Mouse (Mus musculus) heart, adult 18-20 months (tissue): Measurements from ENCODE around the gene Gpr34. TPM values are rescaled to one million over a fixed set of nuclear protein-coding genes. Genes with fewer than 3 reads are reported as not detected.

Experiments
- DNase-seq, 2 experiments: peaks; one replicate each; pipeline ENCODE4 v3.0.0; 2021 to 2022; ENCODE audit warnings: mixed read lengths in 1 of 2
- long read RNA-seq, 2 experiments: library from polyadenylated mRNA; stranded (forward); transcript quantifications; one replicate each; pipeline ENCODE4 v2.0.0; 2021
- total RNA-seq, 2 experiments: library from RNA; stranded (reverse); gene quantifications; 2 replicates each; pipeline ENCODE4 v1.2.3; 2021

Gpr34 gene
- total RNA-seq = 1 to 10 TPM in 1 of 2 experiments, under 1 TPM in 1; 0.79 to 1.5 TPM
- long read RNA-seq, experiment 1, partial matches to known transcripts = 0 of 1 reads
- long read RNA-seq, experiment 1, other reads (novel, unspliced or antisense) = 1 of 1 reads
- long read RNA-seq, experiment 2 = 0 reads

- DNase-seq = no peak
Measured at GRCm38 (mm10) chrX:13631599-13632283, at the start of gene Gpr34. Gene Gpr34, plus strand, starts transcription at chrX:13632089.

GRCm38 (mm10) chrX:13599373-13599772 lies 32.5 kb upstream of the Gpr34 start:
- no peak for DNase-seq

- no peak for DNase-seq
Measured at GRCm38 (mm10) chrX:13599966-13600365, 31.9 kb upstream of the Gpr34 start.

GRCm38 (mm10) chrX:13606741-13607140 lies 25.1 kb upstream of the Gpr34 start:
- no peak for DNase-seq

- DNase-seq = no peak
Measured at GRCm38 (mm10) chrX:13607752-13608151, 24.1 kb upstream of the Gpr34 start.

- DNase-seq = no peak
Measured at GRCm38 (mm10) chrX:13611114-13611513, 20.8 kb upstream of the Gpr34 start.

- no peak for DNase-seq
Measured at GRCm38 (mm10) chrX:13612115-13612514, 19.8 kb upstream of the Gpr34 start.

- peak in 1 of 2 experiments; percentile 52 for DNase-seq
Measured at GRCm38 (mm10) chrX:13616726-13617125, 15.2 kb upstream of the Gpr34 start.

GRCm38 (mm10) chrX:13617294-13617693 lies 14.6 kb upstream of the Gpr34 start:
- DNase-seq = no peak

GRCm38 (mm10) chrX:13618476-13618875 lies 13.4 kb upstream of the Gpr34 start:
- DNase-seq = peak in 1 of 2 experiments; percentile 62

- DNase-seq = peak; percentile 28 to 68
Measured at GRCm38 (mm10) chrX:13621473-13621872, 10.4 kb upstream of the Gpr34 start.

GRCm38 (mm10) chrX:13622654-13623053 lies 9.2 kb upstream of the Gpr34 start:
- no peak for DNase-seq

GRCm38 (mm10) chrX:13636398-13636797 lies 4.5 kb downstream of the Gpr34 start:
- DNase-seq = peak in 1 of 2 experiments; percentile 18

GRCm38 (mm10) chrX:13638894-13639293 lies 7.0 kb downstream of the Gpr34 start:
- no peak for DNase-seq

GRCm38 (mm10) chrX:13651889-13652288 lies 20.0 kb downstream of the Gpr34 start:
- DNase-seq = no peak

GRCm38 (mm10) chrX:13652291-13652690 lies 20.4 kb downstream of the Gpr34 start:
- no peak for DNase-seq

GRCm38 (mm10) chrX:13655005-13655421 lies 23.1 kb downstream of the Gpr34 start:
- DNase-seq = peak; percentile 32 to 40

- peak in 1 of 2 experiments; percentile 14 for DNase-seq
Measured at GRCm38 (mm10) chrX:13655906-13656305, 24.0 kb downstream of the Gpr34 start.

GRCm38 (mm10) chrX:13656721-13657120 lies 24.8 kb downstream of the Gpr34 start:
- peak; percentile 32 to 73 for DNase-seq

GRCm38 (mm10) chrX:13658616-13659140 lies 26.8 kb downstream of the Gpr34 start:
- no peak for DNase-seq

- no peak for DNase-seq
Measured at GRCm38 (mm10) chrX:13659201-13659890, 27.5 kb downstream of the Gpr34 start.

GRCm38 (mm10) chrX:13661063-13661462 lies 29.2 kb downstream of the Gpr34 start, which contains the start of gene Gpr82:
Gene Gpr82, plus strand, starts transcription at chrX:13661363.
- DNase-seq = no peak

GRCm38 (mm10) chrX:13668867-13669266 lies 37.0 kb downstream of the Gpr34 start:
- no peak for DNase-seq
